Mouse (Mus musculus) B cell, adult 67 days (primary cell): ENCODE data around the gene Olfr972. TPM values are rescaled to one million over a fixed set of nuclear protein-coding genes. Genes with fewer than 3 reads are reported as not detected.

ENCODE experiments used
- total RNA-seq, 2 experiments: library from RNA; stranded (reverse); gene quantifications; 4 replicates each; pipeline ENCODE4 v1.2.4; 2023

The Olfr972 gene
- not detected for total RNA-seq

GRCm38 (mm10) chr9:39866122-39866521, at the start of gene Olfr972:
Gene Olfr972 (plus strand): TSS chr9:39866422.

GRCm38 (mm10) chr9:39836576-39836975, 29.6 kb upstream of the Olfr972 start, which contains the start of gene Olfr971:
Gene Olfr971 (plus strand): TSS chr9:39836876.

GRCm38 (mm10) chr9:39907036-39907435, 40.8 kb downstream of the Olfr972 start, which contains the start of gene Olfr229:
Gene Olfr229 (plus strand): TSS chr9:39907336.

Other genes starting within 250 kb of the Olfr972 start
- gene Olfr960, start 245.0 kb upstream of the Olfr972 start, total RNA-seq: not detected
- not detected for gene Olfr961, start 221.3 kb upstream of the Olfr972 start, total RNA-seq
- not detected for gene Olfr963, start 199.2 kb upstream of the Olfr972 start, total RNA-seq
- gene Olfr149, start 159.3 kb upstream of the Olfr972 start, total RNA-seq: not detected
- gene Olfr965, start 155.1 kb upstream of the Olfr972 start, total RNA-seq: not detected
- gene Olfr150, start 135.4 kb upstream of the Olfr972 start, total RNA-seq: not detected
- gene Olfr967, start 120.2 kb upstream of the Olfr972 start, total RNA-seq: not detected
- gene Olfr968, start 83.2 kb upstream of the Olfr972 start, total RNA-seq: not detected
- not detected for gene Olfr969, start 75.5 kb upstream of the Olfr972 start, total RNA-seq
- not detected for gene Olfr970, start 57.6 kb upstream of the Olfr972 start, total RNA-seq
- not detected for gene Olfr971, start 29.5 kb upstream of the Olfr972 start, total RNA-seq
- gene Olfr229, start 40.9 kb downstream of the Olfr972 start, total RNA-seq: not detected
- not detected for gene Olfr974, start 71.1 kb downstream of the Olfr972 start, total RNA-seq
- gene Olfr975, start 85.6 kb downstream of the Olfr972 start, total RNA-seq: not detected
- not detected for gene Olfr976, start 94.7 kb downstream of the Olfr972 start, total RNA-seq
- gene Olfr978, start 125.7 kb downstream of the Olfr972 start, total RNA-seq: not detected
- gene Olfr979, start 137.0 kb downstream of the Olfr972 start, total RNA-seq: not detected
- gene Olfr980, start 143.2 kb downstream of the Olfr972 start, total RNA-seq: not detected
- not detected for gene Olfr981, start 155.0 kb downstream of the Olfr972 start, total RNA-seq
- not detected for gene Olfr982, start 207.4 kb downstream of the Olfr972 start, total RNA-seq
- not detected for gene Olfr983, start 227.2 kb downstream of the Olfr972 start, total RNA-seq
- under 1 TPM in 1 of 2 experiments, not detected in 1; 0.17 TPM for gene Olfr984, start 247.8 kb downstream of the Olfr972 start, total RNA-seq